Mouse (Mus musculus): ENCODE measurements around the gene Mtmr14.

DNA sequence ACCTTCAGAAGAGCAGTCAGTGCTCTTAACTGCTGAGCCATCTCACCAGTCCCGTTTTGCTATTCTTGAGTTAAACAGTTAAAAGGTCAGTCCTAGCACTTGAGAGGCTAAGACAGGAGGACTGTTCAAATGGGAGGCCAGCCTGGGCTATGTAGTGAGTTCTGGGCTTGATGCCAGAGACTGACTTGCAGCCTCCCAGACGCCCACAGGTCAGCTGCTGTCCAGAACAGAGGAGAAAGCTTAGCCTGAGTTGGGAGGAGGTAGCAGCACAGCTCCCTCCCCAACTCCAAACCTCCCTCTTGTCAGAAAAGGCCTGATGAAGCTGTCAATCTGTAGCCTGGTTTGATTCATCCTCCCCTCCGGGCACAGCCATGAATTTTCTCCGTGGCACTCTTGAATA, 39.2 kb downstream of the Mtmr14 start:
- TF ChIP-seq MYOD1 (IDR thresholded peaks at IDR 0.05; ENCODE audit: control insufficient read depth in 1 of 3, insufficient read length in 2 of 3, low read depth in 2 of 3) (peak in 2 of 3 experiments; percentile 18 to 29), POLR2A (IDR thresholded peaks at IDR 0.05; ENCODE audit: insufficient read length, low read depth) (no peak), MAX (IDR thresholded peaks at IDR 0.05; ENCODE audit: low read depth) (no peak), POLR2AphosphoS2 (IDR thresholded peaks at IDR 0.05; ENCODE audit: insufficient read length, low read depth) (no peak)
